Mouse (Mus musculus) embryo, embryonic 10 days (tissue): ENCODE measurements around the gene Arel1.

ENCODE experiments used
- DNase-seq: peaks from one replicate; pipeline ENCODE4 v3.0.0-alpha.2; 2015; ENCODE audit warnings: low spot score

Gene Arel1

DNA sequence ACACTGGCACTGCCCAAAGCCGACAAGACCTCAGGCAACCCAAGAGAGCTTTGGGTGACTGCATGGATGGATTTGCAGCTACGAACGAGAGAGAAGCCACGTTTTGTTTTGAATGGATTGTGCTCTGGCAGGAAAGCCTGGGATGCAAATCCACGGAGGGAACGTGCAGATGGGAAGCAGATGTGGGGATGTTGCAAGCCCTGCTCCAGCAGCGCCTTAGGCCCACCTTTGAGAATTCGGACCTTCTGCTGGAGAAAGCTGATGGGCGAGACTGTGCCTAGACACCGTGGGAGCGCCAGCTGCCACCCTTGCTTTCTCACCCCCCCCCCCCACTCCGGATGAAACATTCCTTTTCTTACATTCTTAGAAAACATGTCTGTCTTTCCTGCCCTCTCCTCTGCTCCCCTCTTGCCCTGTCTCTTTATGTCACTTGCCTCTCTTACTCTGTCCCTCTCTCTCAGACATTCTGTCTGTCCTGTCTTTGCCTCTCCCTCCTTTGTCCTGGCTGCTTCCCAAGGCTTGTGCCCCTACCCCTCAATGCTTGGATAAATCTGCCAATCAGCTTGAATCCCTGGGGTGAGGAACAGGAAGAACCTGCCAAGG is 63.6 kb downstream of the Arel1 start:
- DNase-seq, result peak; percentile 30

DNA sequence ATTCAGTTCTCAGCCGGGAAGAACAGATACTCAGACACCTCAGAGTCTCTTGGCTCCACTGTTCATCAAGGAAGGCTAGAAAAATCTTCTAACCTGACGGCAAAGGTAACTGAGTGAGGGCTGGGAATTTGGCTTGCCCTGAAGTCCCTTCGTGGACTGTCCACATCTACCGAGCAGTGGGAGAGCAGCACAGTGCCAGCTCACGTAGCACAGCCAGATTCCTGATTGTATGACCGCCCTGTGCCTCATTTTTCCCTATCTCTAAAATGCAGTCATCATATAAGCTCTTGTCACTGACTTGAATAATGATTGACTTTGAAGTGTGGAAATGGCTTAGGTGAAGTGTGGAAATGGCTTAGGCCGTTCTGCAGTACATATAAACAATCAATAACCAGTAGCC is 66.3 kb downstream of the Arel1 start:
- no peak for DNase-seq

- DNase-seq, result no peak
Observed at GRCm38 (mm10) chr12:84900317-84900716, 70.4 kb downstream of the Arel1 start.

DNA sequence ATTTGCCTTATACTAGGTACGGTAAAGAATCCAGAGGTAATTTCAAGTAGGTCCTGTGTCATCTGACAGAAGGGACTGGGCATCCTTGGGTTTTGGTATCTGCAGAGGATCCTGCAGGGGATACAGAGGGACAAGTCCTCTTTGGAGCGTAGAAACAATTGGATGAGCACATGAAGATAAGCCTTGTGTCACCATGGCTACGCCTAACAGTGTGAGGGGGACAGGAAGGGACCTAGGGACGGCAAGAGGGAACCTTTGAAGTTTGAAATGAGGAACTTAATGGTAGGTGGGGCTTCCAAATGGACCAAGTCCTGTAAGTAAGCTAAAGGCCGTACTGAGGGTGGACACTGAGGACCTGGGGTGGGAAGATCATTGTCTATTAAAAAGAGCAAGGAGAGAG is 73.4 kb downstream of the Arel1 start:
- DNase-seq, result no peak

DNA sequence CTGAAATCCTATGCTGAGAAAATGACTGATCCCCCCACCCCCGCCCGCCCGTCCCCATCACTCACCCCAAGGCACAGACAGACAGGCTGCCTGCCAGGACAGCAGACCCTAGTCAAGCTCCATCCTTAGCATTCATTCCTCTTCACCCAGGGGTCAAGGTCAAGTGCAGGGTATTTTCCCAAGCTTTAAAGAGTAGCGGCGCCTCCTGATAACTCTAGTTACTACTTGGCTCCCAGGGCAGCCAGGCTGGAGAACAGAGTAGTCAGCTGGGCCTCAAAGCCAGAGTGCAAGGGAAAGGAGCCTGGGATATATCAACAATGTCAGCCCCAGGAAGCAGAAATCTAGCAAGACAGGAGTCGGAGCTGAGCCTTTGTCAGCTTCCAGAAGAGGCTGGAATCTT is 74.5 kb downstream of the Arel1 start:
- peak; percentile 30 for DNase-seq

GRCm38 (mm10) chr12:84893648-84894628 is 76.8 kb downstream of the Arel1 start:
- DNase-seq, result no peak

GRCm38 (mm10) chr12:84890289-84890688 is 80.4 kb downstream of the Arel1 start:
- peak; percentile 13 for DNase-seq

DNA sequence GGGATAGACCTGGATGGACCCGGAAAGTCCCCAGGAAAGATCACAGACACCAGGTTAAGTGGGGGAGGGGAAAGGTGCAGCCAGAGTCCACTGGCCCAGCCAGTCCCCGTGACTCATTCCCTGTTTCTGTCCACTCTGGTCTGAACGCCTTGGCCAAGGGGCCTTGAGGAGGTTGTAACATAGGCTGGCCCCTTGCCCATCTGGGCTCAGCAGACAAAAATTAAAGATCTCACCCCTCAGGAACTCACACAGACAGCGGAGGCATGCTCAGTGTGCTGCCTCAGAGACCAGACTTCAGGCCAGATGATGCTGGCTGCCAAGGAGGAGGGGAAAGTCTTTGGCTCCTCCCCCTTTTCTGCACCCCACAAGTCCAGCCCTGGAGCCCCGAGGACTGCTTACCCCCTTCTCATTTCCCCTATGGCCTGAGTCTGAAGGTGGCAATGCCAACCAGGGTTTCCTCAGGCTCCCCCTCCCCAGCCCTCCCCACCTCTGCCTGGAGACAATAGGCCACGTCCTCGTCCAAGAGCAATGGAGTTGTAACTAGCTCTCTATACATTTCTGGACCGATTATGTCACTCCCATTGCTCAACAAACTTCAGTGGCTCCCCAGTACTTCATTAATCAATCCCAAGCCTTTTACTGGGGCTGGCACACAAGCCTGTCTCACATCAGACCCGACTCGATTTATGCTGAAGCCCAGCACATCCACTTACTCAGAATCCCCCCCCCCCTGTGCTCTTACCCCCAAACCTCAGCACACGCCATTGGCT is 85.4 kb downstream of the Arel1 start:
- no peak for DNase-seq

DNA sequence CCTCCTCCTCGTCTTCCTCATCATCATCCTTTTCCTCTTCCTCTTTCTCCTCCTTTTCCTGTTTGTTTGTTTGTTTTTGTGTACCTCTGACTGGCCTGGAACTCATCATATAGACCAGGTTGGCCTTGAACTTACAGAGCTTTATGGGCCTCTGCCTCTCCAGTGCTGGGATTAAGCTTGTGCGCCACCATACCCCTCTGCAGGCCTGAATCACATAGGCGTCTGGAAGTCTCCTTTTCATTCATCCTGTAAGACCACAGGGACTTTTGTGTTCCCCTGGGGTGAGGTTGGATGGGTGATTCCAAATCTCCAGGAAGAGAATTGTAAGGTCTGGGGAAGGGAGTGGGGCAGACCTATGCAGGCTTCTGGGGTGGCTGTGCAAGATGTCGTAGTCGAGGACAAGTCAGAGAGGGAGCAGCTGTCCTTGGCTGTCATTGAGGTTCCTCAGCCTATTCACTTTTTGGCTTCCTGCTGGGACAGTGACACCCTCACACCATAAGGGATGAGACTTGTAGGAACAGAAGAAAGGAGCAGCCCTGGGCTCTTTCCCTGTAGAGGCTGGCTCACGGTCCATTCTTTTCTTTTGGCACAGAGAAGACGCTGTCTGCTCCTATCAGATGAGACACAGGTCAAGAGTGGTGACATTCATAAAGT is 86.2 kb downstream of the Arel1 start:
- DNase-seq, result no peak

DNA sequence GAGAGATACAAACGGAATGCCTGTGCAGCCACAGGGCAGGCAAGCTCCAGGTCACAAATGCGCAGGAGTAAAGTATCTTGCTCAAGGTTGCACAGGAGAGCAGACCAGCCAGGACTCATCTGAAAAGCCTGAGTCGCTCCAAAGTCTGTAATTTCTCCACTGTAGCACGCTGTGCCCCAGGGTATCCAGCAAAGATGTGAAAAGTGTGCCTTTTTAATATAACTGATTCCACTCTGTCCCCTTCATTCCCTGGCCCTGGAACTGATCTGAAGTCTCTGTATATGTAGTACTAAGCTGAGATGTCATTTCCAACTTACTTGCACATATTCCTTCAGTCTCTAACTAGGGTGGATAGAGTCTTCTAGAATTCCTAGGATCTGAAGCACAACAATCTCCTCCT is 87.9 kb downstream of the Arel1 start:
- DNase-seq, result no peak

- DNase-seq, result no peak
Observed at GRCm38 (mm10) chr12:84880091-84880490, 90.6 kb downstream of the Arel1 start.

- DNase-seq, result peak; percentile 86
Observed at GRCm38 (mm10) chr12:84876481-84877121, 94.1 kb downstream of the Arel1 start, which contains the start of gene Ltbp2. Gene Ltbp2, minus strand, starts transcription at chr12:84876532.

DNA sequence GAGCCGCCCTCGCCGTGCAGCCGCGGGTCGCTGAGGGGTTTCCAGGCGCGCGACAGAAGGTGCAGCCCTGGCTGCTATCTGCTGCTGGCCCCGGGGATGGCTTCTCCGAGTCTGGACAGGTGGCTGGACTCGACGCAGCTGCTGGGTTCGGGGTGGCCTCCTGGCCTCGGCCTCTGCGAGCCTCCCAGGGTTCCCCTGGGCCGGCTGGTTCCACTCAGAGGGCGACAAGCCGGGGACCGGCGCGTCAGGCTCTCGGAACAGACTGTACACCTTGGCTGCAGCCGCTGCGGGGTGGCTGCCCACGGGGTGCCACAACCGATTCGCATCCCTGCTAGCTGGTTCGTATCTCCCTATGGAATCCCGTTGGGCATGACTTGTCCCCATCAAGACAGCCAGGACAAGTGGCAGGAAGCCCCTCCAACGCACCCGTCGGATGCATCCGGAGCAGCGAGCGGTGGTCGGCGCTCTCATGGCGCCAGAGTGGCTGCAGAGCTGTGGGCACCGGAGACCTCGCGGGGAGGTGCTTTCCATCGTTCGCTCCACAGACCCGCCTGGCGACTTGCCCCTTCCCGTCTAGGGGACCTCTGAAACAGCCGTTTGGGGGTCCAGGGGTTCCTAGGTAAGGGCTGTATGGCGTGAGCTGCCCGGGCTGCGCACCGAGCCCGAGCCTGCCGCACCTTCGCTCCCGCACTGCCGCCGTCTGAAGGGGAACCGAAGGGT is 94.8 kb downstream of the Arel1 start:
- peak; percentile 37 for DNase-seq

DNA sequence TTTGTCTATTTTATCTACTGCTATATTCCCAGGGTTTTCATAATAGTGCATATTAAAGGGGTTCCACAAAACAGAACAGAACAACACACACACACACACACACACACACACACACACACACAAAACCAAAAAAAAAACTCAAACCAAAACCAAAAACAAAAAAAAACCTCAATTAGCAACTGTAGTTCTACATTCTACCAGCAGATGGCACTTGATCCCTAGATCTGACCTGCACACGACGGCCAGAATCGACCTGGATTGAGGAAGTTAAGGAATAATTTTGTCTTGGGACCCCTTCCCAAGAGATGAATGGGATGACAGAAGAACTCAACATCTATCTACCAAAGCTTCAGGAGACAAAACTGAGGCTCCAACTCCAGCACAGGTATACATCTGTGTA is 97.3 kb downstream of the Arel1 start:
- DNase-seq, result peak; percentile 68

DNA sequence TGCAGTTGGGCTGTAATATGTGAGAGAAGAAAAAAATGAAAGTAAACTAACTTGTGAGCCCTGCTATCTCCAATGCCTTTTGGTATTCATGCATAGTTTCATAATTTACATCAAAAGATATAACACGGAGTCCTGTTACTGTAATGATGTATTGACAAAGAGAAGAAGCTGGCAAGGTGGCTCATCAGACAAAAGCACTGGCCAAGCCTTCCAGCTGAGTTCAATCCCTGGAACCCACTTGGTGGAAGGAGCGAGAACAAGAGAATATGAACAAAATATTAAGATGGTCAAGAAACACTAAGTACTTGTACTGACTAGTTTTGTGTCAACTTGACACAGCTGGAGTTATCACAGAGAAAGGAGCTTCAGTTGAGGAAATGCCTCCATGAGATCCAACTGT is 98.4 kb downstream of the Arel1 start:
- DNase-seq, result no peak
